Mouse (Mus musculus) intestine, postnatal 0 days (tissue): Measurements from ENCODE around the gene C1qtnf1. TPM values are rescaled to one million over a fixed set of nuclear protein-coding genes. Genes with fewer than 3 reads are reported as not detected.

ENCODE experiments used
- ATAC-seq: fragments of 200-750 bp; cut with Nextera tagmentation; 2 replicates; pipeline ENCODE4 v1.8.0; 2017; ENCODE audit warnings: mild to moderate bottlenecking, moderate TSS enrichment, moderate library complexity
- H3K27ac ChIP-seq: fragments of 300-500 bp; sonication (generic); 2 replicates; pipeline ENCODE4 v1.5.1; 2014; ENCODE audit warnings: mild to moderate bottlenecking, low read depth, low read length, moderate library complexity
- H3K27me3 ChIP-seq: fragments of 300-500 bp; sonication (generic); replicated peaks from 2 replicates; pipeline ENCODE4 v1.6.1; 2014; ENCODE audit warnings: low read length, mixed read lengths; ENCODE audit not compliant: control insufficient read depth, insufficient read depth
- H3K36me3 ChIP-seq: fragments of 300-500 bp; sonication (generic); 2 replicates; pipeline ENCODE4 v1.6.1; 2014; ENCODE audit warnings: mild to moderate bottlenecking, moderate library complexity; ENCODE audit not compliant: control insufficient read depth, insufficient read depth
- H3K4me1 ChIP-seq: fragments of 300-500 bp; sonication (generic); replicated peaks from 2 replicates; pipeline ENCODE4 v1.6.1; 2014; ENCODE audit warnings: antibody characterized with exemption, low read length, mixed read lengths; ENCODE audit not compliant: control insufficient read depth, insufficient read depth
- H3K4me2 ChIP-seq: fragments of 300-500 bp; sonication (generic); replicated peaks from 2 replicates; pipeline ENCODE4 v1.6.1; 2014; ENCODE audit warnings: low read depth, mild to moderate bottlenecking, moderate library complexity
- H3K4me3 ChIP-seq: fragments of 300-500 bp; sonication (generic); 2 replicates; pipeline ENCODE4 v1.5.1; 2014; ENCODE audit warnings: low read depth, low read length
- H3K9ac ChIP-seq: fragments of 300-500 bp; sonication (generic); 2 replicates; pipeline ENCODE4 v1.6.1; 2014; ENCODE audit warnings: mild to moderate bottlenecking, low read depth, low read length
- H3K9me3 ChIP-seq: fragments of 300-500 bp; sonication (generic); 2 replicates; pipeline ENCODE4 v1.6.1; 2016; ENCODE audit warnings: mixed run types; ENCODE audit not compliant: control insufficient read depth
- CTCF ChIP-seq: sonication (generic); IDR thresholded peaks from 2 replicates; pipeline ENCODE4 v1.5.1; 2016; ENCODE audit warnings: low read depth, mild to moderate bottlenecking, control low read depth, antibody characterized with exemption, moderate library complexity
- WGBS: fragments of 180-500 bp; shearing (Covaris S2); extraction: QIAGEN DNeasy Blood & Tissue Kit; methylation state at CpG from one replicate; pipeline ENCODE4 v1.1.7; 2014; 5-methylcytosine and 5-hydroxymethylcytosine counted together
- polyA plus RNA-seq: library from polyadenylated mRNA; unstranded; fragments of >200 nt; fragmentation: Nextera tagmentation; extraction: Ambion mirVana; gene quantifications from 2 replicates; pipeline ENCODE4 v1.2.1, GENCODE M21; 2015

C1qtnf1 gene
- polyA plus RNA-seq, 1 experiment from 2014 or later = 6.1 TPM

DNA sequence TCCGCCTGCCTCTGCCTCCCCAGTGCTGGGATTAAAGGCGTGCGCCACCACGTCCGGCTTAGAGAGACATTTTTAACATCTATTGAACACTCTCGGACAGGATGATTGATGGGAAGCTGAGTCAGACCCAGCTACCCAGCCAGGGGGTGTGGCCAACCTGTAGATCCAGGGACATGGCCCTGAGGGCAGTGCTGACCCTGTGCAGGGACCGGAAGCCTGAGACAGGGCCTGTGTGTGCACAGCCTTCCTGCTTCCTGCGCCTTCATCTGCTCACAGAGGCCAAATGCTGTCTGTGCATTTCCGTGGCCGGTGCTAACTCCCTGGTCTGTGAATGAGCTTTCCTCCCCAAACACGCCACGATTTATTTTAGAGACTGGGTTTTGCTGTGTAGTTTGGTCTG lies 51.8 kb downstream of the C1qtnf1 start:
- Histone ChIP-seq H3K9ac (no peak overlapping the region), H3K4me1 (no peaks in the 10 kb centered on the region), H3K4me2 (no peak overlapping the region), H3K27me3 (no peaks in the 10 kb centered on the region), H3K36me3 (peaks cover 48% of the 10 kb centered on the region; the same call in 1 of the 2 replicates), H3K4me3 (no peak overlapping the region), H3K27ac (no peak overlapping the region), H3K9me3 (no peaks in the 10 kb centered on the region)
- no peak for ATAC-seq
- 66% methylated on average over 12 of the region's 12 CpGs for WGBS
- no peak for TF ChIP-seq CTCF

GRCm38 (mm10) chr11:118481231-118481630 lies 53.2 kb downstream of the C1qtnf1 start:
- no peak overlapping the region for H3K4me2 ChIP-seq
- no peak overlapping the region for H3K9ac ChIP-seq
- no peaks in the 10 kb centered on the region for H3K9me3 ChIP-seq
- H3K36me3 ChIP-seq = peaks cover 63% of the 10 kb centered on the region
- no peak for ATAC-seq
- no peaks in the 10 kb centered on the region for H3K4me1 ChIP-seq
- no peak overlapping the region for H3K4me3 ChIP-seq
- H3K27me3 ChIP-seq = no peaks in the 10 kb centered on the region
- TF ChIP-seq CTCF = no peak
- WGBS = 89% methylated on average over 11 of the region's 11 CpGs
- no peak overlapping the region for H3K27ac ChIP-seq

DNA sequence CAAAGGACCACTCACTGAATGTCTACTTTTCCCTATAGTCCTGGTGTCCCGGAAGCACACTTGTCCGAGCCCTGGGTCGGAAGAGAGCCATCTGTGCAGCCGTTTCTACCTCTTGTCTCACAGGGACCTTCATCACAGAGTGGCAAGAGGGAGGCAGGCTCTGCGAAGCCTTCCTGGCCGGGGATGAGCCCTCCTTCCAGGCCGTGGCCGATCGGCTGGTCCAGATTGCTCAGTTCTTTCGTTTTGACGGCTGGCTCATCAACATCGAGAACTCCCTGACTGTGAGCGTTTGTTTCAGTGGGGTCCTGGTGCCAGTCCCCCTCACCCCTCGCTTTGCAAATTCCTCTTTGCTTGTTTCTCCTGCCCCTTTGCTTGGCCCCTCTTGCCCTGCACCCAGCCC lies 53.7 kb downstream of the C1qtnf1 start:
- no peak overlapping the region for H3K4me3 ChIP-seq
- H3K9ac ChIP-seq = no peak overlapping the region
- ATAC-seq = no peak
- 85% methylated on average over 14 of the region's 14 CpGs for WGBS
- no peak for TF ChIP-seq CTCF
- no peak overlapping the region for H3K4me2 ChIP-seq
- H3K4me1 ChIP-seq = no peaks in the 10 kb centered on the region
- H3K36me3 ChIP-seq = peaks cover 68% of the 10 kb centered on the region
- H3K9me3 ChIP-seq = no peaks in the 10 kb centered on the region
- no peaks in the 10 kb centered on the region for H3K27me3 ChIP-seq
- no peak overlapping the region for H3K27ac ChIP-seq

DNA sequence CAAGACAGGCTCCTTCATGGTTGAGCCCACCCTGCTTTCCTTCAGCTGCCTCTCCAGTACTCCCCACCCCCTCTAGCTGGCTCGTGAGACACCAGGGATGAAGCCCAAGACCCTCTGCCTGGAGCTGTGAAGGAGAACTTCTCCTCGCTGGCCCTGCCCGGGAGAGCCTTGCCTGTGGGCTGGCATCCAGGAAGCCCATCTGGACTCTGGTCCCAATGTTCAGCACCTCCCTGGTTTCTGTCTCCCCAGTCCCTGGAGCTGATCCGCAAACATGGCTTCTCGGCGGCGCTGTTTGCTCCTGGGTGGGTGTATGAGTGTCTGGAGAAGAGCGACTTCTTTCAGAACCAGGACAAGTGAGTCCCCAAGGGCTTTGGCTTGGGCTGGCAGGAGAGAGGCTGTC lies 56.2 kb downstream of the C1qtnf1 start:
- H3K4me3 ChIP-seq = no peak overlapping the region
- H3K4me1 ChIP-seq = no peaks in the 10 kb centered on the region
- TF ChIP-seq CTCF = no peak
- no peak overlapping the region for H3K4me2 ChIP-seq
- WGBS = 83% methylated on average over 8 of the region's 8 CpGs
- no peak overlapping the region for H3K9ac ChIP-seq
- H3K36me3 ChIP-seq = peaks cover 79% of the 10 kb centered on the region
- no peak overlapping the region for H3K27ac ChIP-seq
- no peaks in the 10 kb centered on the region for H3K9me3 ChIP-seq
- H3K27me3 ChIP-seq = no peaks in the 10 kb centered on the region
- ATAC-seq = no peak

GRCm38 (mm10) chr11:118485338-118485737 lies 57.3 kb downstream of the C1qtnf1 start:
- Histone ChIP-seq H3K4me1 (no peaks in the 10 kb centered on the region), H3K27ac (no peak overlapping the region)
- WGBS = 88% methylated on average over 11 of the region's 11 CpGs

GRCm38 (mm10) chr11:118485780-118486179 lies 57.8 kb downstream of the C1qtnf1 start:
- Histone ChIP-seq H3K9ac (no peak overlapping the region), H3K4me1 (no peaks in the 10 kb centered on the region), H3K9me3 (no peaks in the 10 kb centered on the region), H3K4me3 (no peak overlapping the region), H3K27me3 (no peaks in the 10 kb centered on the region), H3K36me3 (peaks cover 70% of the 10 kb centered on the region), H3K27ac (no peak overlapping the region), H3K4me2 (no peak overlapping the region)
- TF ChIP-seq CTCF = no peak
- no peak for ATAC-seq
- 85% methylated on average over 3 of the region's 3 CpGs for WGBS

More at GRCm38 (mm10) chr11:118485338-118485737, 57.3 kb downstream of the C1qtnf1 start:
- H3K36me3 ChIP-seq = peaks cover 71% of the 10 kb centered on the region
- ATAC-seq = no peak
- H3K27me3 ChIP-seq = no peaks in the 10 kb centered on the region
- no peak overlapping the region for H3K4me3 ChIP-seq
- H3K9ac ChIP-seq = no peak overlapping the region
- no peaks in the 10 kb centered on the region for H3K9me3 ChIP-seq
- no peak overlapping the region for H3K4me2 ChIP-seq
- TF ChIP-seq CTCF = no peak

DNA sequence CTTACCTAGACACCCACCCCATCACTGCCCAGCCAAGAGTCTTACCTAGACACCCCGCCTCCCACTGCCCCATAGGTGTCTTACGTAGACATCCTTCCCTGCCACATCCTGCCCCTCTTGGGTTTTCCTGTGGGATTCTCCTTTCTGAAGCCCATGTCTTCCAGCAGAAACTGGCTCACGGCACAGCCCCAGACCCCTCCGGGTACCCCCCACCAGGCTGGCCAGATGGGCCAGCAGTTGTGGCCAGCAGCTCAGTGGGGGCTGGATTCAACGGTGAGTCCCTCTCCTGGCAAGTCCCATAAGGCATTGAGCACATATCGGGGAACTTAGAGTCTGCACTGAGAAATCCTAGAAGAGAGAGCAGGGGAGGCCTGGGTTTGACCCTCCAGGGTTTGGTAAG lies 58.3 kb downstream of the C1qtnf1 start:
- Histone ChIP-seq H3K9ac (no peak overlapping the region), H3K27ac (no peak overlapping the region; the same call in 1 of the 2 replicates), H3K4me3 (no peak overlapping the region), H3K4me1 (no peaks in the 10 kb centered on the region), H3K36me3 (peaks cover 65% of the 10 kb centered on the region), H3K27me3 (no peaks in the 10 kb centered on the region), H3K4me2 (no peak overlapping the region), H3K9me3 (no peaks in the 10 kb centered on the region)
- WGBS = 88% methylated on average over 6 of the region's 6 CpGs
- ATAC-seq = no peak
- no peak for TF ChIP-seq CTCF
